Mouse (Mus musculus): ENCODE results near the gene Nup62.

DNA sequence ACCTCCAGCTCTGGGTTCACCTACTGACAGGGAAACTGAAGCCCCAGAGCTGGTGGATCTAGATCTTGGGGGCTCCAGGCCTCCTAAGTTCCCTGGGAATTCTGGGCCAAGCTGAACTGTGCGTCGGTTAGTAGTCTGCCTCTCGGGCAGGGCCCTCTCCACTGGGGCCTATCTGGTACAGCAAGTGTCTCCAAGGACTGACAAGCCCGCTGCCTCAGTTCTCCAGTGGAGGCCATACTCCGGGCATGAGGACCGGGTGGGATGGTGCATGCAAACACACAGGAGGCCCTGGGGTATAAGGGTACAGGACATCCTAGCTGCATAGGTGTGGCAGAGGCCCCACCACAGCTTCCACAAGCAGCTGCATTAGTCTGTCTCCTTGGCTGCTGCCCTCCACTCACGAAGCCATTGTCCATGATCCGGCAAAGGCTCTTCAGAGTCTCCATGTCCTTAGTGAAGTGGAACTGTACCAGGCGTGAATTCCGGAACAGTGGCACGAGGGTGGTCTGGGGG lies 48.1 kb downstream of the Nup62 start:
- TF ChIP-seq POLR2A (IDR thresholded peaks at IDR 0.05; ENCODE audit: insufficient read depth, low read depth, low read length) (no peak), CTCF (IDR thresholded peaks at IDR 0.05) (no peak), EP300 (IDR thresholded peaks at IDR 0.05; ENCODE audit: insufficient read depth, low read depth, low read length) (no peak)

All from heart, adult 2 months (tissue).